Mouse (Mus musculus): Measurements from ENCODE around the gene Tram1l1. TPM values are rescaled to one million over a fixed set of nuclear protein-coding genes. Genes with fewer than 3 reads are reported as not detected.

Tram1l1 gene
- polyA plus RNA-seq, 1 experiment from 2014 or later = 3.5 TPM

Other genes starting within 250 kb of the Tram1l1 start
- gene 1700006A11Rik, start 105.2 kb downstream of the Tram1l1 start, polyA plus RNA-seq (2015; fragmentation: Nextera tagmentation; extraction: Ambion mirVana) = not detected in 2 replicates

All from heart, embryonic 13.5 days (tissue).